Mouse (Mus musculus): ENCODE measurements around the gene Zfp110.
A peak's percentile ranks its signal among the peaks of the same experiment; 100 is the strongest.
"Not testable (repeated sequence)": the region's sequence is repeated elsewhere in the genome, so short reads cannot be mapped to it uniquely, and the experiment has no call there.

Gene Zfp110

DNA sequence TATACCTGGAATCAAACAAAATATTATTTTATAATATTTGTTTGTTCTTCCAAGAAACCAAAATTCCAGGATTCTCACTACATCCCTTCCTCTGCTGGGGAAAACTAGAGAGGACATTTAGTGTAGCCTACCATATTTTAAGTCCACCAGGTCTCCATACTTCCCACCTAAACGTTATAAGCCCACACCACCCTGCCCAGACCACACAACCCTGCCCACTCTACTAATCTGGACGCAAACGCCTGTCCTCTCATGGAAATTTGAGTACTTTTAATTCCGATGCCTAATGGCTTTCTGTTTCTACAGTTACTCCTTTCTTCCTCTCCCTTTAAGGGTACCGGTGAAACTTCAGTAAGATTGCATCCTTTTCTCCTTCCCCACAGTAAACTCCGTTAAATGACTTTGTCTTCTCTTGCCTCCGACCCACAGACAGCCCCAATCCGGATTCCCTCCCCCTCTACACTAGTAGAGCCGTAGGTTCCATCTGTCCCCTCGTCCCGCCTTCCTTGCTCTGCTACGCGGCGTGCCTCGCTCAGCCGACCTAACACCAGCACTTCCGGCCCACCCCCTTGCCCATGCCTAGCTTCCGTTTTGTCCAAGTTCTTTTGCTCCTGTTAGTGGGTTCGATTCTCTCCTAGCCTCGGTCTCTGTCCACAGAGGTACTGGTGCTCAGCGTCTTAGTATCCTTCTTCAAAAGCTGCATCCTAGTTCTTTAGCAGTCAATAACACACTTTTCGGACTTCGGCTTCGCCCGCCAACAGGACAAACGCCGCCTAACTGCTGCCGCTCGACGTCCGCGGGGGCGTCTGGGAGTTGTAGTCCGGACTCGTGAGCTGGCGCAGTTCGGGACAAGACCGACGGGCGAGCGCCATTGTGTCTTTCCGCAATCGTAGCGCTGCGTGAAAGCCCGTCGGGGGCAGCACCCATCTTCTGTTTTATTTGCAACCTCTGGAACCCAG lies at the start of gene Zfp110:
Zfp110 (plus strand) TSS at position 600 of the 959 bp plus-strand sequence.
- DNase-seq, result peak; percentile 91

DNA sequence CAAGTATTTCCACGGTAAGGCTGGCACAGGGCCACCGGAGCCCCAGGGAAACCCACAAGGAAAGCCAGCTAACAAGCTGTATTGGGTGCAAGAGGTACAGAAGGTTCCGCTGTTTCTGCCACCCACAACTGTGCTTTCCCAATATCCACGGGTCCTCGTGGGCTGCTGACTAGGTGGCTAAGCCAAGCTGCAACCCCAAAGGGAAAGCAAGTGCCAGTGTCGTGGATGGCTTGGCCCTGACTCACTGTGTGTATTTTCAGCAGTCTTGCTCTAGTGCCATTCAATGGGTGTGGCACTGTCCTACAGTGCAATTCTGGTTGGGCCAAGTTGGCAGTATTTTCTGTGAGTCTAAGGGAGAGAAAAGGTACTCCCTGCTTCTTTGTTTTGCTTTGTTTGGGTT lies 47.2 kb upstream of the Zfp110 start:
- DNase-seq, result no peak

DNA sequence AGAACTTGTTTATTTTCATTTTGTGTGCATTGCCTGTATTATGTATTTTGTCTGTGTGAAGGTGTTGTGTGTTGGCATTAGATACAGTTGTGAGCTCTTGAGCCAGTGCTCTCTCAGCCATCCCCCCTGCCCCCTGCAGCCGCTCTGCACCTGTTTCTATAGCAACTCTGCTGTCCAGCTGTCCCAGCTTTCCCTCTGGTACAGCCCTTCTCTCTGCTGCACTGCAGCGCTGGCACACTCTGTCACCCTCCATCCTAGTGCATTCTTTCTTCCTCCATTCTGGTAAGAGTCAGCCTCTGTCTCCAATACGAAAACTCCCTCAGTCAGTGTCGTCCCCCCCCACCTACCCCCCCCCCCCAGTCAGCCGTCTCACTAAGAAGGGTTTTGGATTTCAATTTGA lies 46.5 kb upstream of the Zfp110 start:
- DNase-seq, result no peak

DNA sequence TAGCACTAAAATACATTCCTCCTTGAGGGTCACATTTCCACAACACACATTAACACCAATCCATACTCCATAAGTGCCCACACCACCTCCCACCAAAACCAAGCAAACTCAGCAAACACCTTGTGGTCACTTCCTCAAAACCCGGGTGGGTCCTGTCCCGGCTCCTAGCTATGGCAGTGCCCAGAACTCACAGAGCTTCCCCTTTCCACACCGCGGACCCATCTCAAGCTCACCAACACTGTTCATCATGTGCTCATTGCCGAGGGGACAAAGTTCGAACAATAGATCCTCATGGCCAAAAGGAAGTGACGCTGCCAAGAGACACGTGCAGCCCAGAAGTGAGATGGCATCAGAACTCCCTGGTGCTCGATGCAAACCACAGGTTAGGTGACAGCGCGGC lies 41.9 kb upstream of the Zfp110 start:
- DNase-seq, result not testable (repeated sequence)

DNA sequence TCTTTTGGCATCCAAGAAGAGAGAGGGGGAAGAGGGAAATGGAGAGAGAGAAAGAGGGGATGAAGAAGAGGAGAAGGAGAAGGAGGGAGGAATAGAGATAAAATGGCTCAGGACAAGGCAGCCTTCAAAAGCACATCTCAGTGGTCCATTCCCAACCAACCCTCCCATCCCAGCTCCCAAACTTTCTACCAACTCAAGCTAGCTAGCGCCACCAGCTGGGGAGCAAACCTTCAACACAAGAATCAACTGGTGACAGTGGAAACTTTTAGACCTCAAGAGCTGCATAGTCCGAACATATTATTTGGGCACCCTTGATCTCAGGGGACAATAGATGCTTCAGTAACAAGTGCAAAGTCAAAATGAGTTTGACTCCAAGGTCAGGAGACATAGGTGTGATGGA lies 36.6 kb upstream of the Zfp110 start:
- DNase-seq, result no peak

DNA sequence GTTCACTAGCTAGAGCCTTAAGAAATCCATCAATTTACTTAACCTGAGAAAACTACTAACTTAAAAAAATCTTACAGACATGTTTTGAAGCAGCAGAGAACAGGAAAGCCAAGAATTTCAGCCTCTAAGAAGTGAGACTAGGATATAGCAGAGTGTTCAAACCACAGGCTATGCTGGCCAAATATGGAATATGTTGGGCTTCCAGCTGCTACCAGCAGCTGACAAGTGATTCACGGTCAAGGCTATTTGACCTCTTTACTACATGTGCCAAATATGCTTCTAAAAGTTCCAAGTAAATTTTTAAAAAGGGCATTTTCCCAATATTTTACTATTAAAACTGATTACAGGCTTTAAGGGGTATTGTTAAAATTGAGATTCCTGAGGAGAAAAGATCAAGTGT lies 35.0 kb upstream of the Zfp110 start:
- no peak for DNase-seq

DNA sequence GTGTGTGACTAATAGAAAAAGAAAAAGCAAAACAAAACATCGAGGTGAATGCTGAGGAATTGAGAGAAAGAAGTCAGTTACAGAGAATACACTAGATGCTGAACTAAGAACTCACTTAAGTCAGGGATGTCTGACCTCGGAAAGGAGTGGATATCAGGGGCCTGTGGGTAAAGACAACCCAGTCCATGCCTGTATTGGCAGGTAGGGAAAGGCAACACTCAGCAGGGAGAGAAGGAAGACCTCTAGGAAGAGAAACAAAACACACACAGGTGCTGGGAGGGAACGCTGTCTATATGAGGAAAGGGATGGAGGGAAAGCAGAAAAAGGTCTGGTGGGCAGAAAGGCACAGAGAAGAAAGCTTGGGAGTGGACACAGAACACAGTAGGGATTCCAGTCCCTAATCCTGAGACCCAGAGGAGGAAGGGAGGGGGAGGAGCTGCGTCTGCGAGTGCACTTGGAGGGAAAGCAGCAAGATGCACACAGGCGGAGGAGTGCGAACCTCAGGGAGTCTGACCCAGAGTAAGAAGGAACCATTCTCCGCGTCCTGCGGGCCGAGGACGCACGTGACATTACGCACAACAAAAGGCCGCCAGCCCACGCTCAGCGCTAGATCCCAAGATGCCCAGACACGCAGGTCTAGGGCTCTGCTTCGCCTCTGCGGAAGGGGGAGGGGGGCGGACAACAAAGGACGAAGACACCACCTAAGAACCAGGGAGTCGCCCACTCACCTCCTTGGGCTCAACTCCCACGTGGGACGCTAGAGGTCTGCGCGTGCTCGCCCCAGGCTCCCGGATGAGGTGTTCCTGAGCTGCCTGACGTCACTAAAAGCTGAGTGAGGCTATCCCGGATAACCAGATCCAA lies 31.5 kb upstream of the Zfp110 start, which contains the start of gene Zscan18:
Zscan18 (minus strand) TSS at position 770 of the 861 bp plus-strand sequence.
- DNase-seq, result peak; percentile 50

DNA sequence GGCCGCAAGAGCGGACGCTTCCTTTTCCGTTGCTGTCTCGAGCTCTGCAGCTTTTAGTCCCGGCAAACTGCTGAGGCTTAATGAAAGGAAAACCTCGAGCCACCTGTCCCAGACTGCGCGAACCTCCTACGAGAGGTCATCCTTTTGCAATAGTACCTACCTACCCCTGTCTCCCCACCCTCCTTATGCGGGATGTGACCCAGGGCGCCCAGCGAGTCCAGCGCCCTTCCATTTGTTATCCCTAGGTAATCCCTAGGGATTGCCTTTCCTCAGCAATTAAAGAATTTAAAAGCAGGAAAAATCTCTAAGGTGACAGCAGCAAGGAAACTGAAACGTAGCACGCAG lies 30.9 kb upstream of the Zfp110 start:
- no peak for DNase-seq

DNA sequence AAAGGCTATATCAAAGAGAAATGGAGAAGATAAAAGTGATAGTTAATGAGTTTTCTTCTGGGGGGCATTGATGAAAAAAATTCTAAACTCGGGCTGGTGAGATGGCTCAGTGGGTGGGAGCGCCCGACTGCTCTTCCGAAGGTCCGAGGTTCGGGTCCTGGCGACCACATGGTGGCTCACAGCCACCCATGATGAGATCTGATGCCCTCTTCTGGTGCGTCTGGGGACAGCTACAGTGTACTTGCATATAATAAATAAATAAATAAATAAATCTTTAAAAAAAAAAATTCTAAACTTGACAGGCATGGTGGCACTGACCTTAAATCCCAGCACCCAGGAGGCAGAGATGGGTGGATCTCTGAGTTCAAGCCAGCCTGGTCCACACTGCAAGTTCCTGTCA lies 19.0 kb upstream of the Zfp110 start:
- no peak for DNase-seq

DNA sequence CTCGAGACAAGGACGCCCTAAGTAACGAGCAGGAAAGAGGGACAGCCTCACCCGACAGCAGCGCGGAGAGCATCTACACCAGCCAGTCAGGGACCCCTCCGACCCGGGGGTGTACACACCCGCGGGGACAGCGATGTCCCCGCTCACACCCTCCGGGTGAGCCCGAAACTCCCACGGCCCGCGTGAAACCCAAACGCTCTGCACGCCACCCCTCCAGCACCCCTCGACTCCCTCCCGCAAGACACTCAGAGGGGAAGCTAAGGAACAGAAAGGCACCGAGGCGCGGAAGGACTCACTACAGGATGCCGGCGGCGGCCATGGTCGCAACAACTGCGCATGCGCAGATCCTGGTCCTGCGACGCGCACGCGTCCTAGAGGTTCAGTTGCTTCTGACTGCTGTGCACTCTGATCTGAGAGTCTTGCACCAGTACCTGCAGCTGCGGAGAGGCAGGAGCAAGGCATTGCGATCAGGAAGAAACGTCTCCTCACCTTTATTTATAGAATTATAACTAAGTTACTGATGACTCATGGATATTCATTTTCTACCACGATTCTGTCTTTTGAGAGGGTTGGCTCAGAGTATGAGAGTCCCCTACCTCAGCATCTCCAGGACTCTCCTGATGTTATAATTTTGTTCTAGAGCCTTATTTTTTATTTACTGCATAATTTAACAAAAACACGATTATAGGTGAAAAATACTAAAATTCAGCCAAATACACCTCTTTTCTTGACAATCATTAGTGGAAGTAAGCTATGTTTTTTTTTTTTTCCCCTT lies 15.9 kb upstream of the Zfp110 start, which contains the start of gene Zfp329:
Zfp329 (minus strand) TSS at position 338 of the 775 bp plus-strand sequence.
- peak; percentile 92 for DNase-seq

DNA sequence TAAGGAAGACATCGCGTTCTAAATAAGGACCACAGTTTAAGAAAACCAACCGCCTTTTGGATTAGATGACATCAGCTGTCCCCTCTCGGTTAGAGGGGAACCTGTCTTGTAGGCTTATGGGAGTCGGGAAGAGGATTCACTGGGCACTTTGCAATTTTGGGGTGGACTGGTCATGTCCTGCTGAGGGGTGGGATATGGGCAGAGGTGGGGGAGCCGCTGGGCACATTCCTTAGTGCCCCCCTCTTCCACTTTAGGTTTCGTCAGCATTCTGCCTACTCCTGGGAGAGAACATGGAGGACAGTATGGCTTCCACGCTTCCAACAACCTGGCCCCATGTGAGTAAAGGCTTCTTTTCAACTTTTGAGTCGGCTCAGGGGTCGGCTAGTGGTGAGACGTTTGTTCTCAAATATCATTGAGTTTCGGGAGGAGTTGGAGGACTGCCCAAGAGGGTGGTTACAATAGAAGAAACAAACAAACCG lies 671 bp downstream of the Zfp110 start:
- DNase-seq, result peak; percentile 33

DNA sequence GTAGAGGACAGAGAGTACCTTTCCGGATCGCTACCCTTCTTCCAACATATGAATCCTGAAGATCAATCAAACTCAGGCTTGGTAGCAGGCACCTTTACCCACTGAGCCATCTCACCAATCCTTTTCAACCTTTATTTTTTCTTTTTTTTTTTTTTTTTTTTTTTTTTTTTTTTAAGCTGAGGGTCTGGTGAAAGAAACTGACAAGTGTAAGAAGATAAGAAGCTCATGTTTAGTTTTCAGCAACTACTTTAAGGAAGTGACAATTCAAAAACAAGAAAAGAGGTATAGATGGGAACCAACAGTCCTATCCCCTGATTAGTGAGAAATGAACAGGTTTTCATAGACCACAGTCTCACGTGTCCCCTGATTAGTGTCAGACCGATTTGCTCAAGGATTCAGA lies 1.2 kb downstream of the Zfp110 start:
- no peak for DNase-seq

DNA sequence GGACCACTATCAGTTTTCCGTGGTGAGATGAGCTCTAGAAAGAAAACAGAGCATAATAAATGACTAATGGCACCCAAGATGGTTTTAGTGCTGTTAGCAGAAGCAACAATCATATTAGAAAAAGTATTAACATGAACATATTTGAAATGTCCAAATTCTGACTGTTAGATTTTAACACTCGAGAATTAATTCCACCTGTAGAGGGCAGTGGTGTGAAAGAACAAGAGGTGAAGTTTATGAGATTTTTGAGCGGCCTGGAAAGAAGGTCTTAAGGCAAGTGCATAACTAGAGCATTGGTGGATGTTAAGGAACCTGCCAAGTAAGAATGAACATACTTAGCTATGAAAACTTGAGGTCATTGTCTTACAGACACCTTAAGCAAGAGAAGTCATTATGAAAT lies 39.7 kb downstream of the Zfp110 start:
- DNase-seq, result peak; percentile 64

DNA sequence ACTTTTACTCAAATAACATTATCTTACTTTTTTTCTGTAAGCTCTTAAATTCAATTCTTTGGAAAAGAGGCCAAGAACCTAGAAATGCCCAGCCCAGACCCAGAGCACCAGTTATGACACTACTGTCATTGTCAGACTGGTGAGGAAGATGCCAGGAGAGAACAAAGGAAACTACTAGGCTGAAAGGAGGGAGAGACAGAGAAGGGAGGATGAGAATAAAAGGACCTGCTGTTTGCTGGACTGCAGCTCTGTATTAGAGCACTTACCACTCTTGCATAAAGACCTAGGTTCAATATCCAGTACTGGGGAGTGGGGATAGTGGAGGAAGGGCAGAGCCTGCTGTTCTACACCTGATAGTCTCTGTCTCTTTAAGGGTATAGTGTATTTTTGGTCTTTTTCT lies 45.5 kb downstream of the Zfp110 start:
- no peak for DNase-seq

DNA sequence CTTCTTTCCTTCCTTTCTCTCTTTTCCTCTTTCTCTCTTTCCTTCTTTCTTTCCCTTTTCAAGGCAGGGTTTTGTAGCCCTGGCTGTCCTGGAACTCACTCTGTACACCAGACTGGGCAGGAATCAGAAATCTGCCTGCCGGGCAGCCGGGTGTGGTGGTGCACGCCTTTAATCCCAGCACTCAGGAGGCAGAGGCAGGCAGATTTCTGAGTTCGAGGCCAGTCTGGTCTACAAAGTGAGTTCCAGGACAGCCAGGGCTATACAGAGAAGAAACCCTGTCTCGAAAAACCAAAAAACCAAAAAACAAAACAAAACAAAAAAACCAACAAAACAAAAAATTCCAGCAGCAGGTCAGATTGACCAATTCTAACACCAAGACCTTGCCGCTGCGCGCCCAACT lies 45.9 kb downstream of the Zfp110 start:
- not testable (repeated sequence) for DNase-seq

DNA sequence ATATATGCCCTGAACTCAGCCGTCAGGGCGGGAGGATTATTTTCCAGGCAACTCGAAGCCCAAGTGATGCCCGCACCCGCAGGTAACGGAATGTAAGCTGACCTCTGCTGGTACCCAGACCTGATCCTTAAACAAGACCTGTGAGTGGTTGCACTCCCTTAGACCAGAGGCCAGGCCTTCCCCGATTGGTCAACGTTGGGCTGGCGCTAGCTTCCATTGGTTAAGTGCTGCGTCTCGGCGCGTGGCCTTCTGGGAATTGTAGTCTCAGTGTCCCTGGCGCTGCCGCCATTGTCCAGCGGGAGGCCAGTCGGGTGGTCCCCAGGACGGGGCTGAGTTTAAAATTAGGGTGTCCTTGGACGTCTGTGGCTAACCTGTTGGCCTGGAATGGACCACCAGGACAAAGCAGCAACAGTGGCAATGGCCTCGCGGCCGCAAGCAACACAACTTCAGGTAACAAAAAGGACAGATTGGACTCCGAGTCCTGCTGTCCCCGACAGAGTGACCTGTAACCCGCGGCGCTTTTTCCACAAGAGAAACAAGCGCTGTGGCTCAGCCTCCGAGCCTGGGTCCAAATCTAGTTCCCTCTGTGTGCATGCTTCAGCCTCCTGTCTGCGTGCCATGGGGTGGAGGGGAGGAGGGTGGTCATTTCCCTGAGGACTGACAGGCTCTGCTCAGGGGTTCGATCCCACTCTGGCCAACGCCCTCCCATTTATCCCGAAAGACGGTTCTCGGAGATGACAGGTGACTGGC lies 46.5 kb downstream of the Zfp110 start, which contains the start of gene Zfp128:
Zfp128 (plus strand) TSS at position 267 of the 750 bp plus-strand sequence.
- DNase-seq, result peak; percentile 96

DNA sequence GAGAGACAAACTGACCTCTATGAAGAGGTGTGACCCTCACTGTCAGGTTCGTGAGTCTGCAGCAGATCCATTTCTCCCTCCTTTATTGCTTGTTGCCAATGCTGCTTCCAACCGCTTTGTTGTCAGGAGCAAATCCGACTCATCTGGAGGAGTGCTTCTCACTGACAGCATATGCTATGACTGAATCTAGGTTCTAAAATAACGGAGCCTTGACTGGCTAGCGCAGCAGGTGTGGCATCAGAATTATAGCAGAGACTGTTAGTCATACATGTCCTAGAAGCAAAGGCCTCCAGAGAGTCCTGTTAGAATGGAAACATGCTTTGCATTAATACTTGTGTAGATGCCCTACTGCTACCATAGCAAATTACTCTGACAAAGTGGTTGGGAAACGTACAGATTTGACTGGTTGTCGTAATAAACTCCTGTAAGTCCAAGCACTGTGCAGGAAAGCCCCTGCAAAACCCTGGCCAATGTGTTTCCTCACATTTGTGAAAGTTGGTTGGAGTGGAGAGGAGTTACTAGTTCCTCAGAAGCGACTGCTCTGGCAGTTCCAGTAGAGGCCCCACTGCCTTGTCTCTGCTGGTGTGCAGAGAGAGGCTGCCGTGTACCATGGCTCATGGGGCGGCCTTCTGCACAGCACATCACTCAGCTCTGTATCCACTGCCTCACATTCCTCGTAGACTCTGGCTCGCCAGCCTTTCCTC lies 52.2 kb downstream of the Zfp110 start:
- no peak for DNase-seq

DNA sequence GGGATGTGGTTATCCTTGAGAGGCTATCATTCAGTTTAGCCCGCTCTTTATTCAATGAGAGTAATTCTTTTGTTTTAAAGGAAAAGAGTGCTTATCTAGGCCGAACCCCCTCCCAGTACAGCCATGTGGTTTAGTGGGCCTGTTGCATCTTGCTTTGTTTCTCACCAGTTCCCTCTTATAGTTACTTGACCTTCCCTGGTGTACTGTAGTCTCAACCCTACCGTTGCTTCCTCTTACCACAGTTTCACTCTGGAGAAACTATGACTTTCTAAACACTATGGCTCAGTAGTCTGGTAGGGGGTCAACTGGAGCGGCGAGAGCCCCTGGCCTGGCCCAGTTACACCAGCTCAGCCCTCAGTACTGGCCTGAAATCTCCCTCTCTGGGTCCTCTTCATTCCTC lies 53.0 kb downstream of the Zfp110 start:
- no peak for DNase-seq

DNA sequence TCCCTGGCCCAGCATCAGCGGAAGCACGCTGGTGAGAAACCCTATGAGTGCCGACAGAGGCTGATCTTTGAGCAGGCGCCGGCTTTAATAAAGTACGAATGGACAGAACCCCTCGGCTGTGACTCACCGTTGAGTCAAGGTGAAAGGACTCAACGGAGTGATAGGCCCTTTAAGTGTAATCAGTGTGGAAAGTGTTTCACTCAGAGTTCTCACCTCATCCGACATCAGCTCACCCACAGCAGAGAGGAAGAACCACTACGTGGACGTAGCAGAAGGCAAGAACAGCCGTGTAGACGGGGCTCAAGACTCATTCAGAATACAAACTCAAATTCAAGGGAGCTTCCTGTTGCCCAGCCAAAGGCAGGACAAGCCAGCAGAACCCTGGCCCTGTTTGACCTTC lies 56.4 kb downstream of the Zfp110 start:
- DNase-seq, result no peak

DNA sequence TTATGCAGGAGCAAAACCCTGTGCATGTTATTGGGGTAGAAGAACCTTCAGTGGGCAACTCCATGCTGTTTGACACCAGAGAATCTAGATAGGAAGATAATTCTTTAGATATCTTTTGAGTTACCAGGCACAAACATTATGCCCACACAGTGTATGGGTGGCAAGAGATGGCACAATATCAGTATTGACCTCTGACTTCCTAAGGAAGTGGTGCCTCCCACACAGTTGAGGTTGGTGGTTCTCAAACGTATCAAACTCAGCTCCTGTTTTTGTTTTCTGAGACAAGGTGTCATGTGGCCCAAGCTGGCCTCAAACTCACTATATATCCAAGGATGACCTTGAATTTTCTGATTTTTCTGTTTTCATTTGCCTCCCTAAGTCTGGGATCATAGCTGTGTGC lies 56.8 kb downstream of the Zfp110 start:
- no peak for DNase-seq

All from kidney, adult 9 months (tissue).